ENCODE assay signal across 12 mouse cellular contexts in genomic region chr10:24836366-24837038, GRCm38 (mm10). TPM values are rescaled to one million over a fixed set of nuclear protein-coding genes. Genes with fewer than 3 reads are reported as not detected.
A peak's percentile ranks its signal among the peaks of the same experiment; 100 is the strongest.
DNase-seq lines count a peak whose midpoint lies in the region; ATAC-seq and TF ChIP-seq lines count a peak whose summit lies in the region.
"Had no signal": no experiment of that assay in that cellular context is flagged by ENCODE, and none has a peak within 500 bp of the region (broad histone marks: within the 10 kb centered on the region; RNA-seq: fewer than 3 reads in every experiment).

No protein-coding gene starts in this region.

- H3K4me3 ChIP-seq in heart, embryonic 10.5 days: no peak overlapping the region; the same call in 1 of the 2 replicates
- H3K4me3 ChIP-seq in embryonic facial prominence, embryonic 11.5 days (ENCODE audit: low read depth, low read length): no peak overlapping the region
- H3K4me3 ChIP-seq in hindbrain, embryonic 15.5 days: peak overlapping the region; percentile 31; the same call in 1 of the 2 replicates
- H3K4me3 ChIP-seq in midbrain, postnatal 0 days (ENCODE audit: low read depth, low read length): no peak overlapping the region; the same call in 1 of the 2 replicates
- no peak overlapping the region for H3K4me3 ChIP-seq in thymus, adult 2 months (ENCODE audit: control insufficient read depth, insufficient read depth, low read length)
- H3K4me3 ChIP-seq: erythroblast, embryonic 14.5 days had no signal

- H3K9ac ChIP-seq in embryonic facial prominence, embryonic 11.5 days (replicated peaks; ENCODE audit: low read length): no peak overlapping the region
- peak overlapping the region; percentile 40; the same call in 1 of the 2 replicates for H3K9ac ChIP-seq in hindbrain, embryonic 15.5 days
- no peak overlapping the region for H3K9ac ChIP-seq in midbrain, postnatal 0 days (replicated peaks; ENCODE audit: low read length, poor library complexity, severe bottlenecking)

- no peak for TF ChIP-seq POLR2A in thymus, adult 2 months (IDR thresholded peaks at IDR 0.05; ENCODE audit: control insufficient read depth, extremely low read depth, insufficient read depth, low read length, poor library complexity)

- no peaks in the 10 kb centered on the region for H3K27me3 ChIP-seq in heart, embryonic 10.5 days (ENCODE audit: insufficient read depth, poor library complexity, severe bottlenecking)
- no peaks in the 10 kb centered on the region for H3K27me3 ChIP-seq in embryonic facial prominence, embryonic 11.5 days (ENCODE audit: control insufficient read depth, insufficient read depth, low read length)
- no peaks in the 10 kb centered on the region for H3K27me3 ChIP-seq in hindbrain, embryonic 15.5 days
- no peaks in the 10 kb centered on the region for H3K27me3 ChIP-seq in midbrain, postnatal 0 days (ENCODE audit: insufficient read depth, low read length)
- no peaks in the 10 kb centered on the region for H3K27me3 ChIP-seq in thymus, adult 2 months (ENCODE audit: control insufficient read depth, insufficient read depth, low read length)

- no peaks in the 10 kb centered on the region for H3K9me3 ChIP-seq in heart, embryonic 10.5 days
- H3K9me3 ChIP-seq in embryonic facial prominence, embryonic 11.5 days (replicated peaks; ENCODE audit: control insufficient read depth, low read length): no peaks in the 10 kb centered on the region
- H3K9me3 ChIP-seq in hindbrain, embryonic 15.5 days: no peaks in the 10 kb centered on the region
- H3K9me3 ChIP-seq in midbrain, postnatal 0 days (ENCODE audit: low read length): no peaks in the 10 kb centered on the region

- peaks cover 18% of the 10 kb centered on the region for H3K4me1 ChIP-seq in heart, embryonic 10.5 days
- peaks cover 3% of the 10 kb centered on the region for H3K4me1 ChIP-seq in embryonic facial prominence, embryonic 11.5 days (ENCODE audit: control insufficient read depth, insufficient read depth, low read length)
- peaks cover 19% of the 10 kb centered on the region for H3K4me1 ChIP-seq in hindbrain, embryonic 15.5 days (replicated peaks)
- H3K4me1 ChIP-seq in midbrain, postnatal 0 days (ENCODE audit: insufficient read depth, low read length): peaks cover 2% of the 10 kb centered on the region; the same call in 1 of the 2 replicates
- H3K4me1 ChIP-seq in thymus, adult 2 months (replicated peaks; ENCODE audit: control insufficient read depth, insufficient read depth, low read length): no peaks in the 10 kb centered on the region

- H3K27ac ChIP-seq in heart, embryonic 10.5 days: no peak overlapping the region
- H3K27ac ChIP-seq in embryonic facial prominence, embryonic 11.5 days (replicated peaks; ENCODE audit: low read depth, low read length): no peak overlapping the region
- H3K27ac ChIP-seq in hindbrain, embryonic 15.5 days (replicated peaks): no peak overlapping the region
- no peak overlapping the region for H3K27ac ChIP-seq in midbrain, postnatal 0 days (ENCODE audit: low read depth, low read length)
- H3K27ac ChIP-seq in thymus, adult 2 months (ENCODE audit: control insufficient read depth, insufficient read depth, low read length): no peak overlapping the region

- no peak for TF ChIP-seq CTCF in midbrain, postnatal 0 days (IDR thresholded peaks at IDR 0.05)
- TF ChIP-seq CTCF in thymus, adult 2 months (IDR thresholded peaks at IDR 0.05; ENCODE audit: borderline replicate concordance, control insufficient read depth, extremely low read depth, insufficient read depth, low read length, poor library complexity): no peak

- no peaks in the 10 kb centered on the region for H3K36me3 ChIP-seq in heart, embryonic 10.5 days
- H3K36me3 ChIP-seq in embryonic facial prominence, embryonic 11.5 days (replicated peaks; ENCODE audit: control insufficient read depth, insufficient read depth, low read depth, low read length): no peaks in the 10 kb centered on the region
- no peaks in the 10 kb centered on the region for H3K36me3 ChIP-seq in hindbrain, embryonic 15.5 days
- no peaks in the 10 kb centered on the region for H3K36me3 ChIP-seq in midbrain, postnatal 0 days (ENCODE audit: insufficient read depth, low read length)
- no peaks in the 10 kb centered on the region for H3K36me3 ChIP-seq in thymus, adult 2 months (ENCODE audit: control insufficient read depth, insufficient read depth, low read length)

- no peak for ATAC-seq in embryonic facial prominence, embryonic 11.5 days (replicated peaks; ENCODE audit: insufficient number of reproducible peaks, low FRiP score, low TSS enrichment, low read depth)
- ATAC-seq in hindbrain, embryonic 15.5 days (ENCODE audit: low FRiP score, low read depth): no peak; the same call in 1 of the 2 replicates
- 0 out of 2 replicates have a peak, but pooled peaks have one; percentile 44 for ATAC-seq in midbrain, postnatal 0 days (ENCODE audit: low FRiP score)

- WGBS in heart, embryonic 10.5 days: 57% methylated on average over 4 of the region's 4 CpGs
- 40% methylated on average over 4 of the region's 4 CpGs for WGBS in embryonic facial prominence, embryonic 11.5 days
- 59% methylated on average over 4 of the region's 4 CpGs for WGBS in hindbrain, embryonic 15.5 days
- WGBS in midbrain, postnatal 0 days: 51% methylated on average over 4 of the region's 4 CpGs
- WGBS in thymus, adult 2 months: 90% methylated on average over 4 of the region's 4 CpGs

- peak; percentile 16 for DNase-seq in heart, adult 8-10 months (ENCODE audit: low spot score)
- no peak for DNase-seq in heart, embryonic 10.5 days (ENCODE audit: low spot score)
- DNase-seq in embryonic facial prominence, embryonic 11.5 days (ENCODE audit: low spot score): peak; percentile 11
- no peak for DNase-seq in midbrain, postnatal 0 days (ENCODE audit: low spot score)
- no peak for DNase-seq in thymus, adult 2 months
- DNase-seq in spleen, postnatal 14 days (ENCODE audit: low spot score in 2 of 2): no peak
- DNase-seq in gastrocnemius, adult 8-10 months (ENCODE audit: low spot score in 2 of 2): no peak
- DNase-seq: adrenal gland, postnatal 36 days; B cell, adult 2 months; kidney, postnatal 4 days had no signal

- no peak overlapping the region for H3K4me2 ChIP-seq in embryonic facial prominence, embryonic 11.5 days (ENCODE audit: low read depth, low read length)
- peak overlapping the region; percentile 59 for H3K4me2 ChIP-seq in hindbrain, embryonic 15.5 days
- H3K4me2 ChIP-seq in midbrain, postnatal 0 days (ENCODE audit: low read depth, low read length, poor library complexity, severe bottlenecking): peak overlapping the region; percentile 43

RNA-seq across cellular contexts. Expression of gene Enpp3, which starts 6.1 kb away (rescaled TPM):
- 1 to 10 TPM; 1.6 to 3.5 (median 2.8) TPM for total RNA-seq in heart, adult 8-10 months (2022)
- polyA plus RNA-seq in heart, embryonic 10.5 days (2016; fragmentation: Nextera tagmentation; extraction: Ambion mirVana): 1.5 and 2.1 TPM in 2 replicates
- 9.2 and 10.4 TPM in 2 replicates for polyA plus RNA-seq in embryonic facial prominence, embryonic 11.5 days (2014; fragmentation: Nextera tagmentation; extraction: Ambion mirVana)
- polyA plus RNA-seq in hindbrain, embryonic 15.5 days (2015; fragmentation: Nextera tagmentation; extraction: Ambion mirVana): 3.2 and 4.0 TPM in 2 replicates
- 1.6 and 2.6 TPM in 2 replicates for total RNA-seq in midbrain, postnatal 0 days (2014; rRNA removed)
- 1.2 and 1.7 TPM in 2 replicates for polyA plus RNA-seq in midbrain, postnatal 0 days (2015; fragmentation: Nextera tagmentation; extraction: Ambion mirVana)
- 0.53 and 0.57 TPM in 2 replicates for polyA plus RNA-seq in thymus, adult 2 months (2012; rRNA removed)
- total RNA-seq in gastrocnemius, adult 8-10 months (2022): 1 to 10 TPM in 3 of 4 experiments, under 1 TPM in 1; 0.87 to 2.3 (median 2.1) TPM
- polyA plus RNA-seq: erythroblast, embryonic 14.5 days had no signal

RNA-seq across cellular contexts. Expression of gene Med23, which starts 33.3 kb away (rescaled TPM):
- total RNA-seq in heart, adult 8-10 months (2022): 10 to 100 TPM; 10.1 to 13.7 (median 12.7) TPM
- 16.2 and 18.6 TPM in 2 replicates for polyA plus RNA-seq in heart, embryonic 10.5 days (2016; fragmentation: Nextera tagmentation; extraction: Ambion mirVana)
- polyA plus RNA-seq in embryonic facial prominence, embryonic 11.5 days (2014; fragmentation: Nextera tagmentation; extraction: Ambion mirVana): 31.4 and 35.6 TPM in 2 replicates
- polyA plus RNA-seq in hindbrain, embryonic 15.5 days (2015; fragmentation: Nextera tagmentation; extraction: Ambion mirVana): 23.4 and 23.9 TPM in 2 replicates
- total RNA-seq in midbrain, postnatal 0 days (2014; rRNA removed): 40.3 and 55.0 TPM in 2 replicates
- 15.1 and 19.0 TPM in 2 replicates for polyA plus RNA-seq in midbrain, postnatal 0 days (2015; fragmentation: Nextera tagmentation; extraction: Ambion mirVana)
- polyA plus RNA-seq in thymus, adult 2 months (2012; rRNA removed): 28.9 and 30.9 TPM in 2 replicates
- 1 to 10 TPM; 6.2 to 7.8 (median 7.4) TPM for total RNA-seq in gastrocnemius, adult 8-10 months (2022)

Comparison
In these comparisons a context has a peak if more than half of its experiments do, and no peak if none do; other contexts are left out.
1. DNase-seq: peak in heart, adult 8-10 months (single experiment) and embryonic facial prominence, embryonic 11.5 days (single experiment); none in heart, embryonic 10.5 days (single experiment), midbrain, postnatal 0 days (single experiment), thymus, adult 2 months (single experiment), spleen, postnatal 14 days (0 of 2) and gastrocnemius, adult 8-10 months (0 of 2).